Mouse (Mus musculus): ENCODE measurements at regions not wholly inside any gene's neighbourhood (a gene's known extent, or its start where the extent isn't known, plus 50 kb on each side); places are given as distances from the start of the nearest gene placed in this dataset.

DNA sequence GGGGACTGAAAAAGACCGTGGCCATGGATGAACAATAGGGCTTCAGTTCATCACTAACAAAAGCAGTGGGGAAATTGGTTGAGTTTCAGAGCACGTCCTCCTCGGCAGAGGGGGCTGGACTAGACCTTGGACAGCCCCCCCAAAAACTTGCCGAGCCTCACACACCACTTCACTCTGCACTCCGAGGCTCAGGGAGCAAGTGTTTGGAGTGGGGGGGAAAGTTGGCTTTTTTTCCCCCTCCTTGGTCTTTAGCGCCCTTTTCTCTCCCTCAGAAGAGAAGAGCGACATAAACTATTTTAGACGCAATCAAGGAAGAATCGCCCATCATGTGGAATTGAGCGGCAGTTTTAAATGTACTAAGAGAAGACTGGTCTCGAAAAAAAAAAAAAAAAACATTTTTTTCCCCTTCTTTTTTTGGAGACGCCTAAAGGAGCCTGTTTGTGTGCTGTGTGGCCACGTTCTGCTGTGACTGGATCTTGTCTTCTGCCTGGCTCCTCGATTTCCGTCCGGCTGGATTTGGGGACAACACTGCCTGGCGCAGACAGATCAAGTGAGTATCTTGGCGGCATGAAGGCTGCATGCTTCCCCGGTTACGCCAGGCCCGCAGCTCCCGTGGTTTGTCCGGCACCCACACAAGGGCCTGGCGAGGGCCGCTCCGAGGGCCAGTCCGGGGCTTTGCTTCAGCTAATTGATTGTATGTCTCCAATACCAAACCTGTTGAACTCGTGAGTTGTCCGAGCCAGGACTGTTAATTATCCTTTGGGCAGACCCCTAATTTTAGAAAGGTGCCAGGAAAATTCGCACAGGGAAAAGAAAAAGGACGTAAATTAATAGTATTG lies 228.7 kb downstream of the Mef2c start:
- TF ChIP-seq EP300 (IDR thresholded peaks at IDR 0.05; ENCODE audit: low read depth in 1 of 2, low read length in 2 of 2) (0 out of 4 replicates have a peak, but pooled peaks have one; percentile 5 to 6), POLR2A (IDR thresholded peaks at IDR 0.05; ENCODE audit: control insufficient read depth in 1 of 2, insufficient read depth in 1 of 2, low read depth in 1 of 2, low read length in 2 of 2, poor library complexity in 1 of 2) (peak in 1 of 2 experiments; percentile 72; a peak in 2 of 4 replicates), POLR2AphosphoS5 (IDR thresholded peaks at IDR 0.05; ENCODE audit: borderline replicate concordance, low read depth, low read length) (no peak), MXI1 (IDR thresholded peaks at IDR 0.05; ENCODE audit: low read depth, low read length) (peak; percentile 54), E2F4 (IDR thresholded peaks at IDR 0.05; ENCODE audit: borderline replicate concordance, low read depth, low read length) (no peak), CTCF (IDR thresholded peaks at IDR 0.05 in 2 of 3, conservative IDR thresholded peaks at IDR 0.05 in 1 of 3; ENCODE audit: control insufficient read depth in 1 of 3, insufficient read depth in 1 of 3, low read depth in 2 of 3, low read length in 3 of 3, poor library complexity in 1 of 3, severe bottlenecking in 1 of 3) (no peak), MYB (IDR thresholded peaks at IDR 0.05; ENCODE audit: low read depth, low read length) (no peak), ZMIZ1 (IDR thresholded peaks at IDR 0.05; ENCODE audit: low read depth, low read length) (peak; percentile 48; the same call in 1 of the 2 replicates)
